Mouse (Mus musculus) ZHBTc4 (cell line): ENCODE measurements at regions not wholly inside any gene's neighbourhood (a gene's known extent, or its start where the extent isn't known, plus 50 kb on each side); places are given as distances from the start of the nearest gene placed in this dataset.
A peak's percentile ranks its signal among the peaks of the same experiment; 100 is the strongest.

Experiments used
- DNase-seq: peaks from one replicate; pipeline ENCODE4 v3.0.0-alpha.2; 2011; ENCODE audit warnings: low read depth, low spot score

DNA sequence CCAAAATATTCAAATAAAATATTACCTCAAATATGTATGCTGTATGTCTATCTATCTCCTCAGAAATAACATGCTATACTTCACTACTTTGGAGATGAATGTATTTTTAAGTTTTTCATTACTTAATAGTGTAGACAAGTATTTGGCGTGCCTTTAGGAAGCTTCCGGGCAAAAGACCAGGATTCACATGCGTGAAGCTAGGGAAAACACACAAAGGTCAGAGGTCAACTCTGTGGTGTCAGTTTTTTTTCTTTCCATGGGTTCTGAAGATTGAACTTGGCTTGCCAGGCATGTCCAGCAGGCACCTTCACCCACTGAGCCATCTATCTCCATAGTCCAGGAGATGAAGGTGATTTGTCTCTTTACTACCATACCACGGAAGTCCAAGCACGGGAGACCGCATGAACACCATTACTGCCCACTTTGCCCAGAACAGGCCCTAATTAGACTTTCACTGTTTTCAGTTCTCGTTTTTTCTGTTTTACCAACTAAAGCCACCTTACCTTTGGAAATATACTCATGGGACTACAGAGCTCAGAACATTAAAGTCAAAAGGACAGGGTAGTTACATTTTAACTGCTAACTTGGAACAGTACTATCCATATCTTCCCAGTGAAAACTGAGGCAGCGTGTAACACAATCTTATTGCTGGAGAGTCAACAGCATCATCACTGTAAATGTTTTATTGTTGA is 76.9 kb upstream of the Ak4 start:
- no peak for DNase-seq

- DNase-seq = no peak
These were observed 75.7 kb upstream of the Jak1 start for GRCm38 (mm10) chr4:101340741-101341140.

GRCm38 (mm10) chr4:101338211-101338610 is 73.1 kb upstream of the Jak1 start:
- no peak for DNase-seq

DNA sequence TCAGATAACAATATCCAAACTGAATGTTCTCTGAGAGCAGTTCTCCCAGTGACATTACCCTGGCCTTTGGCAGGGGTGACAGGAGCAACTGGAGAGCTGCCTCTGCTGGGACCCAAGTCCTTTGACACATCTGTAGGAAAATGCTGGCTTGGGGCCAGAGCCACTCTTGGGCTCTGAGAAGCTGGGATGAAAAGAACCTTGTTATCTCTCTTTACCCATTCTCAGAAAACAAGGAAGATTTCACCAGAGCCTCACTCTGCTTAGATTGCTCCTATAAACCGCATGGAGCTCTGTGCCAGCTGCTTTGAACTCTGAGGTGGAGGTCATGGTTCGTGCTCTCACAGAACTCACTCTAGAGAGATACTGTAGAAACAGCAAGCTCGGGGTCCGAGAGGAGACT is 71.7 kb upstream of the Jak1 start:
- no peak for DNase-seq

DNA sequence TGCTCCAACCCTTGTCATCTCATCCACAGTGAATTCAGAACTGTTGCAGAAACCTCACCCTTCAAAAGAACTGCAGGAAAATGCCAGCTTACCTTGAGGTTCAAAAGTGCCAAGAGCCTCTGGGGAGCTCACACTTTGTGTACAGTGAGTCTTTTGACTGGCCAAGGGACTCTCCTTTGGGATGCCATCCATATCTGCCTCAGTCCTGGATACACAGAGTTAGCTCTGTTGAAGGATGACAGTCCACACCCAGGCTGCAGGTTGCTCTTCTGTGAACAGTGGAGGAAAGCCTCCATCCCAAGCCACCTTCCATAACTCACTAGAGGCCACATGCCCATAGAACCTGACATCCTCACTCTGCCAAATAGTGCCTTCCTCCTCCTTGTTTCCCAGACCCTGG is 71.3 kb upstream of the Jak1 start:
- no peak for DNase-seq

- no peak for DNase-seq
These were observed 68.8 kb upstream of the Jak1 start for GRCm38 (mm10) chr4:101333868-101334267.

- no peak for DNase-seq
These were observed 68.0 kb upstream of the Jak1 start for GRCm38 (mm10) chr4:101333036-101333435.

DNA sequence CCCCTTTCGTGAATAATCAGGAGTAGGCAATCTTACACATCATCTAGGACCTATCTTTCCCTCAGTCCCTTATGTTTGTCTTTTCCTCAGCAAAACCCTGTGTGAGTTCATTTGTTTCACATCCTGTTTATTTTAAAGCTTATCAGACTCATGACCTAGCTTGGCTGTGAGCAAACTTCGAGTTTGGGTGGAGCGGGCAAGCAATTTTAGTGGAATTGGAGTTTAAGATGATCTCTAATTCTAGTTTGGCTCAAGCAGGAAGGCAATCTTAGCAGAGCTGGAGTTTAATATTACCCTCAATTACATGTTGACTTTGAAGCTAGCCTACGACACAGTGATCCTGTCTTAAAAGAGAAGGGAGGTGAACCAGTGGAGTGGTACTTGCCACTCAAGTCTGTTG is 66.1 kb upstream of the Jak1 start:
- DNase-seq = no peak

GRCm38 (mm10) chr4:101329060-101329459 is 64.0 kb upstream of the Jak1 start:
- peak; percentile 34 for DNase-seq

GRCm38 (mm10) chr4:101326067-101326466 is 61.0 kb upstream of the Jak1 start:
- peak; percentile 69 for DNase-seq

DNA sequence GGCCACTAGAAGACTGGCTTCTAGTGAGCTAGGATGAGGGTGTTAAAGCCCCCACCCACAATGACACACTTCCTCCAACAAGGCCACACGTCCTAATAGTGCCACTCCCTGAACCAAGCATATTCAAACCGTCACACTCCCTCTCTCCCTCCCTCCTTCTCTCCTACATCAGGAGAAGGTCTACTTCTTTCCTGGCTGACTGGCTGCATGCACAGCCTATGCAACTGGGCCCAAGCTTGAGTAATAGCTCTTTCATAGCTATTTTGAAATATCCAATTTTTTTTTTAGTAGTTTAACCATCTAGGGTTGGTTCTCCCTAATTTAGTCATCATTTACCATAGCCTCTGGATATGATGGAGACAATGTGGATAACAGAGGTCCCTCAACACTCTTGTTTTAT is 56.6 kb upstream of the Jak1 start:
- DNase-seq = no peak

- DNase-seq = no peak
These were observed 55.5 kb upstream of the Jak1 start for GRCm38 (mm10) chr4:101320587-101320986.

DNA sequence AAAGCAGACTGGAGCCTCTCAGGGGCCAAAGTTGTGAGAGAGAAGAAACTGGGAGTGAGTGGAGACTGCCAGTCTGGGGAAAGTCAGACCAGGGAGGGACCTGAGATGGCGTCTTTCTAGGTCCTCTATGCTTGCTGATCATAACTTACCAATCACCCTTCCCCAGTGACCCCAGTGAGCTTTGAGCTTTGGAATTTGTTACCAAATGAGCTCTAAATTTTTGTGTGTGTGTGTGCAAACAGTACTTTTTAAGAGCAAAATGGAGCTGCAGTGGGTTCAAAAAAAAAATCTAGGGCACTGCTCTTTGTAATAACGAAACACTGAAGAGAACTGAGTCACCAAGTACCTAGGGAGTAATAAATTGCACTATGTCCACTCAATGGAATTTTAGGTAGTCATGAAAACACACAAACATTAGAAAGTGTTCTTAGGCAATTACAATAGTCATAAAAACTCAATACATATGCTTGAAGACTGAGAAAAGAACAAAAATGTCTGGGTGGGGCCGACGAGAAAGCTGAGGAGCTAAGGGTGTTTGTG is 54.7 kb upstream of the Jak1 start:
- no peak for DNase-seq

- no peak for DNase-seq
These were observed 53.8 kb upstream of the Jak1 start for GRCm38 (mm10) chr4:101318836-101319235.

- no peak for DNase-seq
These were observed 51.0 kb upstream of the Jak1 start for GRCm38 (mm10) chr4:101316061-101316460.
